Mouse (Mus musculus): ENCODE data around the gene Bcl6b.

- TF ChIP-seq CTCF (IDR thresholded peaks at IDR 0.05; ENCODE audit: low read depth, low read length) (no peak), POLR2A (IDR thresholded peaks at IDR 0.05; ENCODE audit: borderline replicate concordance, low read depth, low read length) (no peak)
Measured at GRCm38 (mm10) chr11:70250150-70250549, 20.6 kb upstream of the Bcl6b start.
